Mouse (Mus musculus) lung, embryonic 14.5 days (tissue): ENCODE measurements around the gene Serpind1. TPM values are rescaled to one million over a fixed set of nuclear protein-coding genes. Genes with fewer than 3 reads are reported as not detected.

Source experiments
- ATAC-seq: fragments of 200-750 bp; cut with Nextera tagmentation; 2 replicates; pipeline ENCODE4 v1.8.0; 2017; ENCODE audit warnings: mild to moderate bottlenecking, moderate TSS enrichment, moderate library complexity; ENCODE audit not compliant: insufficient read depth
- DNase-seq: peaks from one replicate; pipeline ENCODE4 v3.0.0-alpha.2; 2015
- H3K27ac ChIP-seq: fragments of 300-500 bp; sonication (generic); 2 replicates; pipeline ENCODE4 v1.5.1; 2014; ENCODE audit warnings: low read depth, mild to moderate bottlenecking, moderate library complexity
- H3K27me3 ChIP-seq: fragments of 300-500 bp; sonication (generic); 2 replicates; pipeline ENCODE4 v1.6.1; 2014; ENCODE audit warnings: low read length, control low read depth; ENCODE audit not compliant: insufficient read depth
- H3K36me3 ChIP-seq: fragments of 300-500 bp; sonication (generic); 2 replicates; pipeline ENCODE4 v1.6.1; 2014; ENCODE audit warnings: control low read depth; ENCODE audit not compliant: insufficient read depth
- H3K4me1 ChIP-seq: fragments of 300-500 bp; sonication (generic); 2 replicates; pipeline ENCODE4 v1.6.1; 2014; ENCODE audit warnings: antibody characterized with exemption, control low read depth; ENCODE audit not compliant: insufficient read depth
- H3K4me2 ChIP-seq: fragments of 300-500 bp; sonication (generic); 2 replicates; pipeline ENCODE4 v1.6.1; 2014; ENCODE audit warnings: mild to moderate bottlenecking
- H3K4me3 ChIP-seq: fragments of 300-500 bp; sonication (generic); 2 replicates; pipeline ENCODE4 v1.5.1; 2014; ENCODE audit warnings: low read depth, low read length
- H3K9ac ChIP-seq: fragments of 300-500 bp; sonication (generic); 2 replicates; pipeline ENCODE4 v1.6.1; 2014
- H3K9me3 ChIP-seq: fragments of 300-500 bp; sonication (generic); 2 replicates; pipeline ENCODE4 v1.6.1; 2016; ENCODE audit warnings: low read depth, low read length, control low read depth
- CTCF ChIP-seq: IDR thresholded peaks from 2 replicates; pipeline ENCODE4 v1.5.1; 2016; ENCODE audit warnings: antibody characterized with exemption, low read depth
- WGBS: fragments of 180-500 bp; shearing (Covaris S2); extraction: QIAGEN DNeasy Blood & Tissue Kit; methylation state at CpG from one replicate; pipeline ENCODE4 v1.1.7; 2014; 5-methylcytosine and 5-hydroxymethylcytosine counted together
- polyA plus RNA-seq: library from polyadenylated mRNA; unstranded; fragments of >200 nt; fragmentation: Nextera tagmentation; extraction: Ambion mirVana; gene quantifications from 2 replicates; pipeline ENCODE4 v1.2.1, GENCODE M21; 2014

Serpind1 gene
- polyA plus RNA-seq, 1 experiment from 2014 or later, result 0.25 TPM

GRCm38 (mm10) chr16:17329848-17330570 is 1.2 kb upstream of the Serpind1 start:
- ATAC-seq, result no peak
- H3K4me1 ChIP-seq, result no peaks in the 10 kb centered on the region
- H3K27me3 ChIP-seq, result no peaks in the 10 kb centered on the region
- WGBS, result 81% methylated on average over 1 of the region's 1 CpGs
- no peak overlapping the region for H3K27ac ChIP-seq
- TF ChIP-seq CTCF, result no peak
- no peak overlapping the region for H3K4me3 ChIP-seq
- H3K9me3 ChIP-seq, result no peaks in the 10 kb centered on the region
- DNase-seq, result no peak
- peaks cover 7% of the 10 kb centered on the region; the same call in 1 of the 2 replicates for H3K36me3 ChIP-seq
- no peak overlapping the region for H3K9ac ChIP-seq
- H3K4me2 ChIP-seq, result no peak overlapping the region

- Histone ChIP-seq H3K27ac (no peak overlapping the region), H3K9me3 (no peaks in the 10 kb centered on the region), H3K9ac (no peak overlapping the region), H3K4me2 (no peak overlapping the region), H3K4me1 (no peaks in the 10 kb centered on the region), H3K4me3 (no peak overlapping the region), H3K27me3 (no peaks in the 10 kb centered on the region), H3K36me3 (0 out of 2 replicates have a peak, but pooled peaks cover 4% of the 10 kb centered on the region)
- no peak for TF ChIP-seq CTCF
- no peak for ATAC-seq
- DNase-seq, result no peak
- 85% methylated on average over 5 of the region's 5 CpGs for WGBS
Measured at GRCm38 (mm10) chr16:17331855-17332254, 684 bp downstream of the Serpind1 start.

GRCm38 (mm10) chr16:17334574-17334973 is 3.4 kb downstream of the Serpind1 start:
- no peak overlapping the region for H3K4me2 ChIP-seq
- H3K27me3 ChIP-seq, result no peaks in the 10 kb centered on the region
- H3K36me3 ChIP-seq, result peaks cover 5% of the 10 kb centered on the region; the same call in 1 of the 2 replicates
- no peaks in the 10 kb centered on the region for H3K9me3 ChIP-seq
- H3K9ac ChIP-seq, result no peak overlapping the region
- TF ChIP-seq CTCF, result no peak
- ATAC-seq (no peak), DNase-seq (no peak)
- H3K27ac ChIP-seq, result no peak overlapping the region
- H3K4me3 ChIP-seq, result no peak overlapping the region
- H3K4me1 ChIP-seq, result no peaks in the 10 kb centered on the region

GRCm38 (mm10) chr16:17336089-17336488 is 4.9 kb downstream of the Serpind1 start:
- no peak overlapping the region for H3K9ac ChIP-seq
- WGBS, result 64% methylated on average over 1 of the region's 1 CpGs
- peaks cover 5% of the 10 kb centered on the region; the same call in 1 of the 2 replicates for H3K36me3 ChIP-seq
- H3K4me3 ChIP-seq, result no peak overlapping the region
- H3K4me2 ChIP-seq, result no peak overlapping the region
- no peaks in the 10 kb centered on the region for H3K27me3 ChIP-seq
- TF ChIP-seq CTCF, result no peak
- H3K9me3 ChIP-seq, result no peaks in the 10 kb centered on the region
- DNase-seq (no peak), ATAC-seq (no peak)
- no peaks in the 10 kb centered on the region for H3K4me1 ChIP-seq
- no peak overlapping the region for H3K27ac ChIP-seq

- H3K36me3 ChIP-seq, result peaks cover 15% of the 10 kb centered on the region; the same call in 1 of the 2 replicates
- no peak for TF ChIP-seq CTCF
- no peak overlapping the region for H3K4me3 ChIP-seq
- H3K9ac ChIP-seq, result no peak overlapping the region
- ATAC-seq, result no peak
- no peaks in the 10 kb centered on the region for H3K4me1 ChIP-seq
- no peaks in the 10 kb centered on the region for H3K9me3 ChIP-seq
- H3K27ac ChIP-seq, result no peak overlapping the region
- H3K4me2 ChIP-seq, result no peak overlapping the region
- H3K27me3 ChIP-seq, result no peaks in the 10 kb centered on the region
- no peak for DNase-seq
- WGBS, result 82% methylated on average over 7 of the region's 7 CpGs
Measured at GRCm38 (mm10) chr16:17339701-17340100, 8.5 kb downstream of the Serpind1 start.

GRCm38 (mm10) chr16:17340705-17341104 is 9.5 kb downstream of the Serpind1 start:
- Histone ChIP-seq H3K9me3 (no peaks in the 10 kb centered on the region), H3K4me3 (no peak overlapping the region), H3K4me1 (no peaks in the 10 kb centered on the region), H3K4me2 (no peak overlapping the region), H3K36me3 (peaks cover 15% of the 10 kb centered on the region; the same call in 1 of the 2 replicates), H3K9ac (no peak overlapping the region), H3K27me3 (no peaks in the 10 kb centered on the region), H3K27ac (no peak overlapping the region)
- no peak for TF ChIP-seq CTCF
- ATAC-seq (no peak), DNase-seq (no peak)
- WGBS, result 77% methylated on average over 2 of the region's 2 CpGs

- no peak for TF ChIP-seq CTCF
- H3K36me3 ChIP-seq, result peaks cover 14% of the 10 kb centered on the region; the same call in 1 of the 2 replicates
- no peaks in the 10 kb centered on the region for H3K27me3 ChIP-seq
- ATAC-seq, result no peak
- H3K9ac ChIP-seq, result no peak overlapping the region
- H3K4me1 ChIP-seq, result no peaks in the 10 kb centered on the region
- DNase-seq, result no peak
- no peak overlapping the region for H3K27ac ChIP-seq
- 79% methylated on average over 4 of the region's 4 CpGs for WGBS
- no peak overlapping the region for H3K4me3 ChIP-seq
- H3K9me3 ChIP-seq, result no peaks in the 10 kb centered on the region
- no peak overlapping the region for H3K4me2 ChIP-seq
Measured at GRCm38 (mm10) chr16:17341847-17342246, 10.7 kb downstream of the Serpind1 start.
